In genomic region chrX:162900938-162901337, GRCm38 (mm10) we compare ENCODE assay signal across 8 mouse cellular contexts. TPM values are rescaled to one million over a fixed set of nuclear protein-coding genes. Genes with fewer than 3 reads are reported as not detected.
DNase-seq lines count a peak whose midpoint lies in the region; ATAC-seq and TF ChIP-seq lines count a peak whose summit lies in the region.

Ctps2 (plus strand) TSS chrX:162901238.

- no peak for TF ChIP-seq POLR2A in limb, embryonic 14.5 days (IDR thresholded peaks at IDR 0.05; ENCODE audit: borderline replicate concordance, extremely low read depth, insufficient read depth, insufficient read length)
- no peak for TF ChIP-seq POLR2A in small intestine, adult 2 months (IDR thresholded peaks at IDR 0.05; ENCODE audit: low read depth, low read length)

- no peaks in the 10 kb centered on the region for H3K36me3 ChIP-seq in neural tube, embryonic 11.5 days (ENCODE audit: control insufficient read depth, insufficient read depth, low read length)
- H3K36me3 ChIP-seq in embryonic facial prominence, embryonic 12.5 days: no peaks in the 10 kb centered on the region
- H3K36me3 ChIP-seq in limb, embryonic 14.5 days (ENCODE audit: control insufficient read depth, insufficient read depth, low read length): peaks cover 2% of the 10 kb centered on the region; the same call in 1 of the 2 replicates
- no peaks in the 10 kb centered on the region for H3K36me3 ChIP-seq in small intestine, adult 2 months (ENCODE audit: control insufficient read depth, insufficient read depth, low read length)

- TF ChIP-seq CTCF in small intestine, adult 2 months (IDR thresholded peaks at IDR 0.05; ENCODE audit: extremely low read depth, insufficient read length, insufficient replicate concordance, low read depth, low read length): no peak

- H3K27me3 ChIP-seq in neural tube, embryonic 11.5 days (ENCODE audit: control insufficient read depth, insufficient read depth, low read length): no peaks in the 10 kb centered on the region
- H3K27me3 ChIP-seq in embryonic facial prominence, embryonic 12.5 days: no peaks in the 10 kb centered on the region; the same call in 1 of the 2 replicates
- no peaks in the 10 kb centered on the region for H3K27me3 ChIP-seq in limb, embryonic 14.5 days (ENCODE audit: control insufficient read depth, insufficient read depth, low read length)
- H3K27me3 ChIP-seq in small intestine, adult 2 months (ENCODE audit: control insufficient read depth, insufficient read depth, low read length): no peaks in the 10 kb centered on the region

- H3K4me2 ChIP-seq in neural tube, embryonic 11.5 days (ENCODE audit: low read depth): peak within 1 kb of the TSS; percentile 69
- peak within 1 kb of the TSS; percentile 51 for H3K4me2 ChIP-seq in embryonic facial prominence, embryonic 12.5 days (replicated peaks)
- H3K4me2 ChIP-seq in limb, embryonic 14.5 days (replicated peaks; ENCODE audit: low read depth, low read length, severe bottlenecking): peak within 1 kb of the TSS; percentile 53

- WGBS in neural tube, embryonic 11.5 days: 33% methylated on average over 4 of the region's 4 CpGs
- WGBS in embryonic facial prominence, embryonic 12.5 days: 28% methylated on average over 4 of the region's 4 CpGs
- 20% methylated on average over 4 of the region's 4 CpGs for WGBS in limb, embryonic 14.5 days
- 29% methylated on average over 4 of the region's 4 CpGs for WGBS in small intestine, adult 2 months

- peak within 1 kb of the TSS; percentile 54 for H3K4me3 ChIP-seq in neural tube, embryonic 11.5 days (ENCODE audit: low read depth, low read length)
- H3K4me3 ChIP-seq in embryonic facial prominence, embryonic 12.5 days: peak within 1 kb of the TSS; percentile 57
- peak within 1 kb of the TSS; percentile 56 for H3K4me3 ChIP-seq in limb, embryonic 14.5 days (replicated peaks; ENCODE audit: low read length)
- H3K4me3 ChIP-seq in small intestine, adult 2 months (ENCODE audit: low read depth, low read length): peak within 1 kb of the TSS; percentile 100

- peak within 1 kb of the TSS; percentile 56 for H3K9ac ChIP-seq in neural tube, embryonic 11.5 days (ENCODE audit: low read length)
- peak within 1 kb of the TSS; percentile 68 for H3K9ac ChIP-seq in embryonic facial prominence, embryonic 12.5 days
- peak within 1 kb of the TSS; percentile 65 for H3K9ac ChIP-seq in limb, embryonic 14.5 days (ENCODE audit: low read depth, low read length, severe bottlenecking)

- no peaks in the 10 kb centered on the region for H3K4me1 ChIP-seq in neural tube, embryonic 11.5 days (ENCODE audit: control insufficient read depth, insufficient read depth, low read length)
- H3K4me1 ChIP-seq in embryonic facial prominence, embryonic 12.5 days: no peaks in the 10 kb centered on the region
- no peaks in the 10 kb centered on the region for H3K4me1 ChIP-seq in limb, embryonic 14.5 days (ENCODE audit: control insufficient read depth, insufficient read depth, low read length)
- H3K4me1 ChIP-seq in small intestine, adult 2 months (ENCODE audit: control insufficient read depth, insufficient read depth, insufficient read length, low read length): no peaks in the 10 kb centered on the region; the same call in 1 of the 2 replicates

- DNase-seq in neural tube, embryonic 11.5 days (ENCODE audit: low spot score): no peak
- no peak for DNase-seq in neural tube, embryonic 10.5 days (ENCODE audit: extremely low spot score, low spot score)
- DNase-seq in heart, postnatal 36 days: no peak
- DNase-seq in limb, embryonic 14.5 days (ENCODE audit: low spot score): no peak
- no peak for DNase-seq in adipocyte (ENCODE audit: low spot score)
- DNase-seq in ovary, postnatal 36 days (ENCODE audit: low spot score): no peak

- intact Hi-C loops in heart, postnatal 36 days (cut with DNase I): no loop called here

- no peak for ATAC-seq in neural tube, embryonic 11.5 days (ENCODE audit: insufficient read depth, low FRiP score, low TSS enrichment)
- ATAC-seq in embryonic facial prominence, embryonic 12.5 days (ENCODE audit: insufficient number of reproducible peaks, insufficient read depth, low FRiP score, low TSS enrichment): no peak
- ATAC-seq in limb, embryonic 14.5 days (ENCODE audit: low FRiP score, low read depth): 0 out of 2 replicates have a peak, but pooled peaks have one; percentile 14

- no peak within 1 kb of the TSS for H3K27ac ChIP-seq in neural tube, embryonic 11.5 days (ENCODE audit: low read depth, low read length)
- peak within 1 kb of the TSS; percentile 78 for H3K27ac ChIP-seq in embryonic facial prominence, embryonic 12.5 days
- H3K27ac ChIP-seq in limb, embryonic 14.5 days (replicated peaks; ENCODE audit: low read depth, low read length): peak within 1 kb of the TSS; percentile 80
- peak within 1 kb of the TSS; percentile 72 for H3K27ac ChIP-seq in small intestine, adult 2 months (ENCODE audit: insufficient read depth, low read depth, low read length)

- no peaks in the 10 kb centered on the region for H3K9me3 ChIP-seq in neural tube, embryonic 11.5 days (ENCODE audit: control insufficient read depth, low read length)
- H3K9me3 ChIP-seq in embryonic facial prominence, embryonic 12.5 days: no peaks in the 10 kb centered on the region
- H3K9me3 ChIP-seq in limb, embryonic 14.5 days (ENCODE audit: control insufficient read depth, low read length): no peaks in the 10 kb centered on the region

RNA-seq across cellular contexts. Expression of gene Ctps2, which starts in this region (rescaled TPM):
- 79.2 and 91.3 TPM in 2 replicates for polyA plus RNA-seq in neural tube, embryonic 11.5 days (2014; fragmentation: Nextera tagmentation; extraction: Ambion mirVana)
- polyA plus RNA-seq in embryonic facial prominence, embryonic 12.5 days (2016; fragmentation: Nextera tagmentation; extraction: Ambion mirVana): 99.0 and 103 TPM in 2 replicates
- total RNA-seq in heart, postnatal 36 days (2021): 10 to 100 TPM; 12.5 to 17.3 TPM
- polyA plus RNA-seq in limb, embryonic 14.5 days (2012; rRNA removed): 44.8 and 46.2 TPM in 2 replicates
- 90.1 and 98.0 TPM in 2 replicates for polyA plus RNA-seq in limb, embryonic 14.5 days (2014; fragmentation: Nextera tagmentation; extraction: Ambion mirVana)
- polyA plus RNA-seq in small intestine, adult 2 months (2012; rRNA removed): 2.2 and 2.3 TPM in 2 replicates

Comparison
In these comparisons a context has a peak if more than half of its experiments do, and no peak if none do; other contexts are left out.
1. RNA of gene Ctps2 (polyA plus RNA-seq): 99.0 to 103 TPM in embryonic facial prominence, embryonic 12.5 days, 44.8 to 98.0 TPM in limb, embryonic 14.5 days and 79.2 to 91.3 TPM in neural tube, embryonic 11.5 days; 2.2 to 2.3 TPM in small intestine, adult 2 months; every median in the first group is over 10 times any median in the second.
2. Peak in every context shown above with its lines, with median percentiles within 50 percentile points of each other: H3K4me2 ChIP-seq, H3K4me3 ChIP-seq and H3K9ac ChIP-seq.